Mouse (Mus musculus): ENCODE measurements around the gene Mc1r. TPM values are rescaled to one million over a fixed set of nuclear protein-coding genes. Genes with fewer than 3 reads are reported as not detected.
"Not testable (repeated sequence)": the region's sequence is repeated elsewhere in the genome, so short reads cannot be mapped to it uniquely, and the experiment has no call there.

Gene Mc1r
- polyA plus RNA-seq, 1 experiment from 2014 or later: 0.32 TPM

GRCm38 (mm10) chr8:123414997-123415696, 8.2 kb downstream of the Mc1r start:
- not testable (repeated sequence) for H3K27ac ChIP-seq (replicated peaks; ENCODE audit: low read depth, low read length); H3K9me3 ChIP-seq (ENCODE audit: control insufficient read depth, low read length); H3K4me3 ChIP-seq (ENCODE audit: low read depth, low read length); DNase-seq (ENCODE audit: low spot score); H3K9ac ChIP-seq (ENCODE audit: low read depth, low read length); H3K36me3 ChIP-seq (ENCODE audit: control insufficient read depth, insufficient read depth, low read length); ATAC-seq (ENCODE audit: low read depth); H3K4me1 ChIP-seq (ENCODE audit: control insufficient read depth, insufficient read depth, low read length); H3K4me2 ChIP-seq (ENCODE audit: low read depth, low read length)
- WGBS: 82% methylated on average over 5 of the region's 5 CpGs
- peaks cover 38% of the 10 kb centered on the region for H3K27me3 ChIP-seq (replicated peaks; ENCODE audit: control insufficient read depth, insufficient read depth, low read length)

- H3K4me3 ChIP-seq (ENCODE audit: low read depth, low read length): no peak overlapping the region
- no peak overlapping the region for H3K27ac ChIP-seq (replicated peaks; ENCODE audit: low read depth, low read length)
- H3K4me2 ChIP-seq (ENCODE audit: low read depth, low read length): no peak overlapping the region
- no peak overlapping the region for H3K9ac ChIP-seq (ENCODE audit: low read depth, low read length)
- WGBS: 76% methylated on average over 8 of the region's 8 CpGs
- peaks cover 9% of the 10 kb centered on the region; the same call in 1 of the 2 replicates for H3K4me1 ChIP-seq (ENCODE audit: control insufficient read depth, insufficient read depth, low read length)
- no peaks in the 10 kb centered on the region for H3K9me3 ChIP-seq (ENCODE audit: control insufficient read depth, low read length)
- no peaks in the 10 kb centered on the region for H3K36me3 ChIP-seq (ENCODE audit: control insufficient read depth, insufficient read depth, low read length)
- ATAC-seq (ENCODE audit: low read depth) (no peak), DNase-seq (ENCODE audit: low spot score) (no peak)
- H3K27me3 ChIP-seq (replicated peaks; ENCODE audit: control insufficient read depth, insufficient read depth, low read length): peaks cover 27% of the 10 kb centered on the region
Measured at GRCm38 (mm10) chr8:123415967-123416943, 9.3 kb downstream of the Mc1r start.

GRCm38 (mm10) chr8:123416944-123417555, 10.1 kb downstream of the Mc1r start:
- H3K4me3 ChIP-seq (ENCODE audit: low read depth, low read length): no peak overlapping the region
- DNase-seq (ENCODE audit: low spot score): no peak
- H3K27me3 ChIP-seq (replicated peaks; ENCODE audit: control insufficient read depth, insufficient read depth, low read length): peaks cover 19% of the 10 kb centered on the region
- H3K9ac ChIP-seq (ENCODE audit: low read depth, low read length): no peak overlapping the region
- H3K36me3 ChIP-seq (ENCODE audit: control insufficient read depth, insufficient read depth, low read length): no peaks in the 10 kb centered on the region
- ATAC-seq (ENCODE audit: low read depth): no peak
- no peak overlapping the region for H3K4me2 ChIP-seq (ENCODE audit: low read depth, low read length)
- no peak overlapping the region for H3K27ac ChIP-seq (replicated peaks; ENCODE audit: low read depth, low read length)
- 84% methylated on average over 8 of the region's 8 CpGs for WGBS
- H3K9me3 ChIP-seq (ENCODE audit: control insufficient read depth, low read length): no peaks in the 10 kb centered on the region
- H3K4me1 ChIP-seq (ENCODE audit: control insufficient read depth, insufficient read depth, low read length): peaks cover 2% of the 10 kb centered on the region; the same call in 1 of the 2 replicates

GRCm38 (mm10) chr8:123419711-123420110, 12.8 kb downstream of the Mc1r start:
- no peak overlapping the region for H3K4me2 ChIP-seq (ENCODE audit: low read depth, low read length)
- H3K4me3 ChIP-seq (ENCODE audit: low read depth, low read length): no peak overlapping the region
- no peak for DNase-seq (ENCODE audit: low spot score)
- H3K9me3 ChIP-seq (ENCODE audit: control insufficient read depth, low read length): no peaks in the 10 kb centered on the region
- H3K36me3 ChIP-seq (ENCODE audit: control insufficient read depth, insufficient read depth, low read length): no peaks in the 10 kb centered on the region
- 84% methylated on average over 4 of the region's 4 CpGs for WGBS
- no peak for ATAC-seq (ENCODE audit: low read depth)
- no peak overlapping the region for H3K9ac ChIP-seq (ENCODE audit: low read depth, low read length)
- no peak overlapping the region for H3K27ac ChIP-seq (replicated peaks; ENCODE audit: low read depth, low read length)
- H3K27me3 ChIP-seq (replicated peaks; ENCODE audit: control insufficient read depth, insufficient read depth, low read length): no peaks in the 10 kb centered on the region
- H3K4me1 ChIP-seq (ENCODE audit: control insufficient read depth, insufficient read depth, low read length): no peaks in the 10 kb centered on the region

- Histone ChIP-seq H3K4me1 (ENCODE audit: control insufficient read depth, insufficient read depth, low read length) (no peaks in the 10 kb centered on the region), H3K9ac (ENCODE audit: low read depth, low read length) (no peak overlapping the region), H3K27ac (replicated peaks; ENCODE audit: low read depth, low read length) (no peak overlapping the region), H3K9me3 (ENCODE audit: control insufficient read depth, low read length) (no peaks in the 10 kb centered on the region), H3K4me2 (ENCODE audit: low read depth, low read length) (no peak overlapping the region), H3K36me3 (ENCODE audit: control insufficient read depth, insufficient read depth, low read length) (no peaks in the 10 kb centered on the region), H3K4me3 (ENCODE audit: low read depth, low read length) (no peak overlapping the region), H3K27me3 (replicated peaks; ENCODE audit: control insufficient read depth, insufficient read depth, low read length) (no peaks in the 10 kb centered on the region)
- ATAC-seq (ENCODE audit: low read depth) (no peak), DNase-seq (ENCODE audit: low spot score) (no peak)
- 94% methylated on average over 34 of the region's 34 CpGs for WGBS
Measured at GRCm38 (mm10) chr8:123420525-123421281, 13.8 kb downstream of the Mc1r start.

GRCm38 (mm10) chr8:123421325-123421724, 14.4 kb downstream of the Mc1r start:
- H3K27ac ChIP-seq (replicated peaks; ENCODE audit: low read depth, low read length): no peak overlapping the region
- H3K9ac ChIP-seq (ENCODE audit: low read depth, low read length): no peak overlapping the region
- H3K9me3 ChIP-seq (ENCODE audit: control insufficient read depth, low read length): peaks cover 2% of the 10 kb centered on the region
- no peak overlapping the region for H3K4me3 ChIP-seq (ENCODE audit: low read depth, low read length)
- ATAC-seq (ENCODE audit: low read depth) (no peak), DNase-seq (ENCODE audit: low spot score) (no peak)
- no peaks in the 10 kb centered on the region for H3K36me3 ChIP-seq (ENCODE audit: control insufficient read depth, insufficient read depth, low read length)
- H3K4me2 ChIP-seq (ENCODE audit: low read depth, low read length): no peak overlapping the region
- H3K27me3 ChIP-seq (replicated peaks; ENCODE audit: control insufficient read depth, insufficient read depth, low read length): no peaks in the 10 kb centered on the region
- 92% methylated on average over 19 of the region's 19 CpGs for WGBS
- H3K4me1 ChIP-seq (ENCODE audit: control insufficient read depth, insufficient read depth, low read length): no peaks in the 10 kb centered on the region

- Histone ChIP-seq H3K9me3 (ENCODE audit: control insufficient read depth, low read length) (peaks cover 11% of the 10 kb centered on the region), H3K4me2 (ENCODE audit: low read depth, low read length) (peak overlapping the region; percentile 48), H3K9ac (ENCODE audit: low read depth, low read length) (no peak overlapping the region), H3K36me3 (ENCODE audit: control insufficient read depth, insufficient read depth, low read length) (no peaks in the 10 kb centered on the region), H3K27ac (replicated peaks; ENCODE audit: low read depth, low read length) (no peak overlapping the region), H3K4me1 (ENCODE audit: control insufficient read depth, insufficient read depth, low read length) (no peaks in the 10 kb centered on the region), H3K4me3 (ENCODE audit: low read depth, low read length) (peak overlapping the region; percentile 17; the same call in 1 of the 2 replicates), H3K27me3 (replicated peaks; ENCODE audit: control insufficient read depth, insufficient read depth, low read length) (no peaks in the 10 kb centered on the region)
- 18% methylated on average over 16 of the region's 17 CpGs for WGBS
- peak; percentile 85 for ATAC-seq (ENCODE audit: low read depth)
- peak; percentile 72 for DNase-seq (ENCODE audit: low spot score)
Measured at GRCm38 (mm10) chr8:123422056-123422780, 15.3 kb downstream of the Mc1r start.

Measured in embryonic facial prominence, embryonic 14.5 days (tissue).